Mouse (Mus musculus): ENCODE measurements around the gene Mus81. TPM values are rescaled to one million over a fixed set of nuclear protein-coding genes. Genes with fewer than 3 reads are reported as not detected.
"Not testable (repeated sequence)": the region's sequence is repeated elsewhere in the genome, so short reads cannot be mapped to it uniquely, and the experiment has no call there.

Mus81 gene
- polyA plus RNA-seq, 1 experiment = 29.8 TPM

DNA sequence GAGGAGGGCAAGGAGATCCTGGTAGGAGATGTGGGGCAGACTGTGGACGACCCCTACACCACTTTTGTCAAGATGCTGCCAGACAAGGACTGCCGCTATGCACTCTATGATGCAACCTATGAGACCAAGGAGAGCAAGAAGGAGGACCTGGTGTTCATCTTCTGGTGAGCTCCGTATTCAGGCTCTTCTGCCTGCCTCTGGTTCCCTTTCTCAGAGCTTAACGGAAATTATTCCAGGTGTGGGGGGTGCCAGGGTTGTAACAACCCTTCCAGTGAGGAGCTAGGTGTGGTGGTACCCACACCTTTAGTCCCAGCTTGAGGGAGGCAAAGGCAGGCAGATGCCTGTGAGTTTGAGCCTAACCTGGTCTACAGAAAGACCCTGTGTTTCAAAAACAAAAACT, 4.4 kb upstream of the Mus81 start:
- peaks cover 2% of the 10 kb centered on the region; the same call in 1 of the 2 replicates for H3K36me3 ChIP-seq (ENCODE audit: control insufficient read depth, insufficient read depth, low read length)
- DNase-seq = no peak
- no peak overlapping the region for H3K27ac ChIP-seq (ENCODE audit: insufficient read depth, low read depth, low read length)
- no peaks in the 10 kb centered on the region for H3K27me3 ChIP-seq (replicated peaks; ENCODE audit: control insufficient read depth, insufficient read depth, low read length)
- H3K4me1 ChIP-seq (ENCODE audit: control insufficient read depth, insufficient read depth, low read length) = peaks cover 10% of the 10 kb centered on the region; the same call in 1 of the 2 replicates
- H3K4me3 ChIP-seq (ENCODE audit: insufficient read depth, low read depth, low read length) = no peak overlapping the region
- WGBS = 65% methylated on average over 4 of the region's 4 CpGs
- TF ChIP-seq POLR2A (IDR thresholded peaks at IDR 0.05; ENCODE audit: low read depth, low read length) = no peak
- TF ChIP-seq CTCF (conservative IDR thresholded peaks at IDR 0.05; ENCODE audit: insufficient read depth, insufficient read length, low read depth, low read length) = no peak

DNA sequence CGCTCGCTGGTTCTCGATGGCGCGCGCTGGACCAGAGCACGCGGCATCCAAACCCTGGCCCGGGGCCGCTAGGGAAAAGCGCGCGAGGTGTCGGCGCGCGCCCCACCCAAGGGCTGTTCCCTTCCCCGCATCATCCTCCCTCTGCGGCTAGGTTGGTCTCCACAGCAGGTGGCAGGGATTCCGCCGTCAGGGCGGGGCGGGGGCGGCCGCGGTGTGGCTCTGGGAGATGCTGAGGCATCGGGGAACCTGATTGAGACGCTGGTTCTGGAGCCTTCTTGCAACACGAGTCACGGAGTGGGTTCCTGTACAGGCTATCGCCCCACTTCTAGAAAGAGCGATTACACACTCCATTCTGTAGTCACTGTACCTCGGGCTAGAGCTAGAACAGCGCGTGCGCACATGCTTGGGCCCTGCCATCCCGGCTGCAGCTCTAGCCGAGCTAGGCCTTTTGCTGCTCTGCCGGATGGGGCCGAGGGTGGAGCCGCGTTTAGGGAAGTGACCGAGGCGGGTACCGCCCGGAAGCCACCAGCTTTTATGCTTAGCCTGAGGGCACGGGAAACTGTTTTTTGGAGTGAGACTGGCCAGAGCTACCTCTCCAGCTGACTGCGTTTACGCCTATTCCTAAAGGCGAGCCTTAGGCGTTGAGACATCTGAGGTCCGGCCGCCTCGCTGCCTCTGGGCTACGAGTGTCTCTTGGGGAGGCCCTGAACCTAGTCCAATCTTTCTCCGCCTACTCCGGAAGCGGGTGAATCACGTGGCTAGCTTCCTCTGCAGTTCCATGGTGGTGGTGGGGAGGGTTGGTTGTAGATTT, 2.9 kb upstream of the Mus81 start:
- TF ChIP-seq CTCF (conservative IDR thresholded peaks at IDR 0.05; ENCODE audit: insufficient read depth, insufficient read length, low read depth, low read length) (no peak), POLR2A (IDR thresholded peaks at IDR 0.05; ENCODE audit: low read depth, low read length) (peak; percentile 55)
- DNase-seq = peak; percentile 94
- under 1% methylated on average over 59 of the region's 59 CpGs for WGBS

DNA sequence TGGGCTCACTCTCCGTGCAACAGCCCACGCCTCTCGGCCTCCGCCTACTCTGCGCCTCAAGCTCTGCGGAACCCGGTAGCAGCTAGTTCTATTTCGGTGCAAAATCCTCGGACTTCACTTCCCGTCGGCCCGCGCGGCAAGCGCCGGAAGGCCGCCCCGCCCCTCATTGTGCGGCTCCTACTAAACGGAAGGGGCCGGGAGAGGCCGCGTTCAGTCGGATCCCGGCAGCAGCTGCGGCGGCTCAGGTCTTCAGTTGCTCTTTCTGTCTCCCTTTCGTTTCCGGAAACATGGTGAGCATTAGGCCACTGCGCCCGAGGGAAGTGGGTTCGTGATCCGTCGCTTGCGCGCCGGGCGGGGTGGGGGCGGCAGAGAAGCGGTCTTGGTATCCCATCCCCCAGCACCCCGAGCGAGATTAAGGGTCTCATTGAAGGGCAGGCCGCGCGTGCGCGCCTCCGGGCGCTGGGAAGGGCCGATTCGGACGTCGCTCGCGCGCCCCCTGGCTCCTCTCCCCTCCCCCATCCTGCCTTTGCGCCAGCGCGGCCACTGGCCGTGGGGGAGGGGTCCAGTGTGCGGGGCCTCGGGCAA, 2.2 kb upstream of the Mus81 start, which contains the start of gene Cfl1:
TSS of gene Cfl1 (plus strand) at position 143 of the 585 bp plus-strand sequence.
- no peaks in the 10 kb centered on the region for H3K27me3 ChIP-seq (replicated peaks; ENCODE audit: control insufficient read depth, insufficient read depth, low read length)
- peaks cover 10% of the 10 kb centered on the region; the same call in 1 of the 2 replicates for H3K4me1 ChIP-seq (ENCODE audit: control insufficient read depth, insufficient read depth, low read length)
- TF ChIP-seq CTCF (conservative IDR thresholded peaks at IDR 0.05; ENCODE audit: insufficient read depth, insufficient read length, low read depth, low read length) (no peak), POLR2A (IDR thresholded peaks at IDR 0.05; ENCODE audit: low read depth, low read length) (peak; percentile 93)
- under 1% methylated on average over 62 of the region's 62 CpGs for WGBS
- peak; percentile 98 for DNase-seq
- H3K27ac ChIP-seq (ENCODE audit: insufficient read depth, low read depth, low read length) = peak within 1 kb of the TSS; percentile 98
- H3K4me3 ChIP-seq (ENCODE audit: insufficient read depth, low read depth, low read length) = peak within 1 kb of the TSS; percentile 93
- peaks cover 2% of the 10 kb centered on the region; the same call in 1 of the 2 replicates for H3K36me3 ChIP-seq (ENCODE audit: control insufficient read depth, insufficient read depth, low read length)

More for the DNA sequence above, 2.9 kb upstream of the Mus81 start:
- H3K4me3 ChIP-seq (ENCODE audit: insufficient read depth, low read depth, low read length) = peak overlapping the region; percentile 93
- peaks cover 2% of the 10 kb centered on the region; the same call in 1 of the 2 replicates for H3K36me3 ChIP-seq (ENCODE audit: control insufficient read depth, insufficient read depth, low read length)
- peak overlapping the region; percentile 95 for H3K27ac ChIP-seq (ENCODE audit: insufficient read depth, low read depth, low read length)
- H3K4me1 ChIP-seq (ENCODE audit: control insufficient read depth, insufficient read depth, low read length) = peaks cover 10% of the 10 kb centered on the region; the same call in 1 of the 2 replicates
- H3K27me3 ChIP-seq (replicated peaks; ENCODE audit: control insufficient read depth, insufficient read depth, low read length) = no peaks in the 10 kb centered on the region

DNA sequence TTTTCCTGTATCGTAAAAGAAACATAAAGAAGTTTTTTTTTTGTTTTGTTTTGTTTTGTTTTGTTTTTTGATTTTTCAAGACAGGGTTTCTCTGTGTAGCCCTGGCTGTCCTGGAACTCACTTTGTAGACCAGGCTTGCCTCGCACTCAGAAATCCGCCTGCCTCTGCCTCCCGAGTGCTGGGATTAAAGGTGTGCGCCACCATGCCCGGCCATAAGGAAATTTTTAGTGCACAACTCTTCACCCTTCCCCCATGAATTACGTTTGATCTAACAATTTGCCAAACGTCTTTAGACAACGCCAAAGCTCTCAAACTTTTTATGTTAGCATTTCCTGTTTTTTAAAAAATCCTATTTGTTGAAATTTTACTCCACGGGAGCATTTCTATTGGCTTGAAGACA, 1.5 kb upstream of the Mus81 start:
- H3K27ac ChIP-seq (ENCODE audit: insufficient read depth, low read depth, low read length) = peak overlapping the region; percentile 41
- DNase-seq; H3K27me3 ChIP-seq (replicated peaks; ENCODE audit: control insufficient read depth, insufficient read depth, low read length); H3K4me1 ChIP-seq (ENCODE audit: control insufficient read depth, insufficient read depth, low read length); H3K4me3 ChIP-seq (ENCODE audit: insufficient read depth, low read depth, low read length); H3K36me3 ChIP-seq (ENCODE audit: control insufficient read depth, insufficient read depth, low read length): not testable (repeated sequence)
- 28% methylated on average over 10 of the region's 10 CpGs for WGBS

DNA sequence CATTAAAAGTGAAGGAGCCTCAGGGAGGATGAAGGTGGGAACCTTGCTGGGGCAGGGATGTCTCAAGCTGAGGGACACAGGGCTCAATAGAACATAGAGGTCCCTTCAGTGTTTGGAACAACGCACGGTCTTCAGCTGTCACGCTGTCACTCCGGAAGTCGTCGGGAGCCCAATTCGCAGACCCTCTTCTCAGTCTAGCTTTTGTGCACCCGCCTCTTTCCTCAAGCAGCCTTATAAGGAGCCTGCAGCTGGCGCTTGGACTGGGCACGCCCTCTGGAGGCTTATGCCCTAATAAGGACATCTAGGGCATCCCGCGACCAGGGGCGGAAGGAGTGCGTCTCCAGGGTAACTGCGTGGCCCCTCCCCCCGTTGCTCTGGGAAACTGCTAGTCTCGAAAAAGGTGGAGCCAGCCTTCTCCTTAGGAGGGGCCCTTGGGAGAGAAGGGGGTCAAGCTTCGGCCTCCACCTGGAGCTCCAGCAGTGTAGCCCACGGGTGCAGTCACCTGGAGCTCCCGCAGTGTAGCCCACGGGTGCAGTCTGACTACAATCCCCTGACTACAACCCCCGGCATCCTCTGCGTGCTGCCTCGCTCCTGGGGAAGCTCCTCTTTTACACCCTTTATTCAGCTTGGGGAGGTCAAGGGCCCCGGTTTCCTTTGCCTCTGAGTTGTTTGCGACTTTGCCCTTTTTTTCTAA, 823 bp upstream of the Mus81 start:
- H3K4me3 ChIP-seq (ENCODE audit: insufficient read depth, low read depth, low read length) = peak overlapping the region; percentile 58
- H3K36me3 ChIP-seq (ENCODE audit: control insufficient read depth, insufficient read depth, low read length) = peaks cover 2% of the 10 kb centered on the region; the same call in 1 of the 2 replicates
- DNase-seq = peak; percentile 99
- no peaks in the 10 kb centered on the region for H3K27me3 ChIP-seq (replicated peaks; ENCODE audit: control insufficient read depth, insufficient read depth, low read length)
- H3K27ac ChIP-seq (ENCODE audit: insufficient read depth, low read depth, low read length) = peak overlapping the region; percentile 98
- under 1% methylated on average over 26 of the region's 26 CpGs for WGBS
- H3K4me1 ChIP-seq (ENCODE audit: control insufficient read depth, insufficient read depth, low read length) = peaks cover 7% of the 10 kb centered on the region; the same call in 1 of the 2 replicates
- TF ChIP-seq CTCF (conservative IDR thresholded peaks at IDR 0.05; ENCODE audit: insufficient read depth, insufficient read length, low read depth, low read length) = no peak
- peak; percentile 87 for TF ChIP-seq POLR2A (IDR thresholded peaks at IDR 0.05; ENCODE audit: low read depth, low read length)

DNA sequence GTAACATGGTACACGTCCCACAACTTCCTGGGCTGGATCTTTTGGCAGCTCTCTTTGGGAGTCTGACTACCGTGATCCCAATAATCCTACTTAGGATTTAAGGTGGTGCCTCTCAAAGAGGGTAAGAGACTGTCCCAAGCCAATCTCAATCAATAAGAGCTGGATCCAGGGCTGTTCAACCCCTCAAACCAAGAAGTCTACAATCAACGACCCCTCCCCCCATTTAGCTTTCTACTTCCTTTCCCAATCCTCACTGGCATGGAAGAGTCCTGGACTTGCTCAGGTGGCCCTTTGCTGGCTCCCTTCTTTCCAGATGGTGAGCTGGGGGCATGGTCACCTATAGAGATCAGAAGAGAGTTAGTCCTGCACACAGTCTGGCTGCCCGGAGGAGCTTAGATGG, 1.4 kb downstream of the Mus81 start:
- Histone ChIP-seq H3K4me1 (ENCODE audit: control insufficient read depth, insufficient read depth, low read length) (peaks cover 5% of the 10 kb centered on the region; the same call in 1 of the 2 replicates), H3K27ac (ENCODE audit: insufficient read depth, low read depth, low read length) (no peak overlapping the region), H3K4me3 (ENCODE audit: insufficient read depth, low read depth, low read length) (no peak overlapping the region), H3K27me3 (replicated peaks; ENCODE audit: control insufficient read depth, insufficient read depth, low read length) (no peaks in the 10 kb centered on the region), H3K36me3 (ENCODE audit: control insufficient read depth, insufficient read depth, low read length) (no peaks in the 10 kb centered on the region)
- TF ChIP-seq CTCF (conservative IDR thresholded peaks at IDR 0.05; ENCODE audit: insufficient read depth, insufficient read length, low read depth, low read length) = no peak
- DNase-seq = no peak
- 80% methylated on average over 4 of the region's 4 CpGs for WGBS

DNA sequence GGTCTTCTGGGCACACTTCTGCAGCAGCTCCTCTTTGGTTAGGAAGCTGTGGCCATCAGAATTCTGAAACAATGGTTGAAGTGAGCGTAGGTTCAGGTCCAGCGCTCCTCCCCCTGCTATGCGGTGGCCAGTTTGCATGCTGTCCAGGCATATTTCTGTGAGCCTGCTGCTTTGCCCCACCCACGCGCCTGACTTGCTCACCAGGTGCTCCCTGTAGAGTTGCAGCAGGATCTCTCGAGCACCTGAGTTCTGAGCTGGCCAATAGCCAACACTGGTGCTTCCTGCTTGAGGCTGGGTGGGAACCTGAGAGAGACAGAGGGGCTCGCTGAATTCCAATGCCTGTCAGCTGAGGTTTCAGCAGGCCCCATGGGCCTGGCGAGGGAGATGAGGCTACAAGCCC, 1.9 kb downstream of the Mus81 start:
- Histone ChIP-seq H3K36me3 (ENCODE audit: control insufficient read depth, insufficient read depth, low read length) (no peaks in the 10 kb centered on the region), H3K4me3 (ENCODE audit: insufficient read depth, low read depth, low read length) (no peak overlapping the region), H3K27me3 (replicated peaks; ENCODE audit: control insufficient read depth, insufficient read depth, low read length) (no peaks in the 10 kb centered on the region), H3K27ac (ENCODE audit: insufficient read depth, low read depth, low read length) (no peak overlapping the region), H3K4me1 (ENCODE audit: control insufficient read depth, insufficient read depth, low read length) (peaks cover 5% of the 10 kb centered on the region; the same call in 1 of the 2 replicates)
- 74% methylated on average over 8 of the region's 8 CpGs for WGBS
- no peak for DNase-seq
- TF ChIP-seq CTCF (conservative IDR thresholded peaks at IDR 0.05; ENCODE audit: insufficient read depth, insufficient read length, low read depth, low read length) (no peak), POLR2A (IDR thresholded peaks at IDR 0.05; ENCODE audit: low read depth, low read length) (no peak)
